Mouse (Mus musculus) cerebellum, adult 2 months (tissue): ENCODE measurements at regions not wholly inside any gene's neighbourhood (a gene's known extent, or its start where the extent isn't known, plus 50 kb on each side); places are given as distances from the start of the nearest gene placed in this dataset.

Experiments
- CTCF ChIP-seq: fragments of 200-500 bp; IDR thresholded peaks from 2 replicates; pipeline ENCODE4 v1.5.1; 2011; ENCODE audit warnings: low read depth, mild to moderate bottlenecking, control low read depth, low read length, moderate library complexity, borderline replicate concordance; ENCODE audit not compliant: insufficient read depth
- POLR2A ChIP-seq: fragments of 200-500 bp; IDR thresholded peaks from 2 replicates; pipeline ENCODE4 v1.6.1; 2011; ENCODE audit warnings: low read length, control low read depth, borderline replicate concordance; ENCODE audit not compliant: insufficient read depth

GRCm38 (mm10) chr17:82836115-82836514 is 379.0 kb upstream of the Pkdcc start:
- TF ChIP-seq CTCF: no peak
- TF ChIP-seq POLR2A: no peak
